7 mouse cellular contexts compared by ENCODE assay signal in genomic region chr1:167285320-167285355, GRCm38 (mm10). TPM values are rescaled to one million over a fixed set of nuclear protein-coding genes. Genes with fewer than 3 reads are reported as not detected.
A peak's percentile ranks its signal among the peaks of the same experiment; 100 is the strongest.
DNase-seq lines count a peak whose midpoint lies in the region; ATAC-seq and TF ChIP-seq lines count a peak whose summit lies in the region.

Gene Uck2, minus strand, starts transcription at chr1:167285320.

- peaks cover 43% of the 10 kb centered on the region for H3K79me3 ChIP-seq in C2C12 (ENCODE audit: low read depth)

- H3K27ac ChIP-seq in ES-Bruce4 (ENCODE audit: insufficient read depth, low read length) = peak within 1 kb of the TSS; percentile 68
- peak within 1 kb of the TSS; percentile 98 for H3K27ac ChIP-seq in forebrain, embryonic 12.5 days
- H3K27ac ChIP-seq in hindbrain, embryonic 10.5 days = peak within 1 kb of the TSS; percentile 99
- peak within 1 kb of the TSS; percentile 87 for H3K27ac ChIP-seq in liver, embryonic 12.5 days

- no peak for ATAC-seq in forebrain, embryonic 12.5 days (ENCODE audit: low FRiP score)
- ATAC-seq in liver, embryonic 12.5 days = no peak

- no peaks in the 10 kb centered on the region for H3K27me3 ChIP-seq in C2C12 (ENCODE audit: control insufficient read depth, insufficient read depth, insufficient read length)
- H3K27me3 ChIP-seq in ES-Bruce4 (ENCODE audit: control insufficient read depth, insufficient read depth, low read length, poor library complexity, severe bottlenecking) = no peaks in the 10 kb centered on the region
- no peaks in the 10 kb centered on the region for H3K27me3 ChIP-seq in forebrain, embryonic 12.5 days
- peaks cover 19% of the 10 kb centered on the region for H3K27me3 ChIP-seq in hindbrain, embryonic 10.5 days (ENCODE audit: insufficient read depth, poor library complexity, severe bottlenecking)
- H3K27me3 ChIP-seq in liver, embryonic 12.5 days (replicated peaks) = peaks cover 16% of the 10 kb centered on the region

- no peak for TF ChIP-seq POLR2A in ES-Bruce4 (IDR thresholded peaks at IDR 0.05; ENCODE audit: insufficient read depth, low read length)

- peaks cover 14% of the 10 kb centered on the region for H3K36me3 ChIP-seq in C2C12 (ENCODE audit: control insufficient read depth, insufficient read depth)
- no peaks in the 10 kb centered on the region for H3K36me3 ChIP-seq in ES-Bruce4 (ENCODE audit: control insufficient read depth, insufficient read depth, low read length, poor library complexity, severe bottlenecking)
- H3K36me3 ChIP-seq in forebrain, embryonic 12.5 days (replicated peaks) = no peaks in the 10 kb centered on the region
- H3K36me3 ChIP-seq in hindbrain, embryonic 10.5 days = peaks cover 5% of the 10 kb centered on the region; the same call in 1 of the 2 replicates
- H3K36me3 ChIP-seq in liver, embryonic 12.5 days = peaks cover 4% of the 10 kb centered on the region

- peaks cover 12% of the 10 kb centered on the region for H3K4me1 ChIP-seq in ES-Bruce4 (ENCODE audit: control insufficient read depth, insufficient read depth, low read length)
- peaks cover 46% of the 10 kb centered on the region for H3K4me1 ChIP-seq in forebrain, embryonic 12.5 days
- H3K4me1 ChIP-seq in hindbrain, embryonic 10.5 days (replicated peaks) = peaks cover 54% of the 10 kb centered on the region
- peaks cover 79% of the 10 kb centered on the region for H3K4me1 ChIP-seq in liver, embryonic 12.5 days

- H3K9me3 ChIP-seq in ES-Bruce4 (replicated peaks; ENCODE audit: control insufficient read depth, insufficient read depth, low read length, poor library complexity, severe bottlenecking) = no peaks in the 10 kb centered on the region
- no peaks in the 10 kb centered on the region for H3K9me3 ChIP-seq in forebrain, embryonic 12.5 days
- no peaks in the 10 kb centered on the region for H3K9me3 ChIP-seq in hindbrain, embryonic 10.5 days
- H3K9me3 ChIP-seq in liver, embryonic 12.5 days (replicated peaks) = no peaks in the 10 kb centered on the region

- H3K79me2 ChIP-seq in C2C12 (ENCODE audit: control insufficient read depth, insufficient read depth) = peaks cover 48% of the 10 kb centered on the region

- no peak for TF ChIP-seq EP300 in ES-Bruce4 (IDR thresholded peaks at IDR 0.05; ENCODE audit: insufficient read depth, low read depth, low read length)

- TF ChIP-seq CTCF in C2C12 (IDR thresholded peaks at IDR 0.05; ENCODE audit: control insufficient read depth, insufficient read depth, insufficient read length) = no peak
- no peak for TF ChIP-seq CTCF in ES-Bruce4 (IDR thresholded peaks at IDR 0.05; ENCODE audit: low read depth, low read length)

- WGBS in forebrain, embryonic 12.5 days = 0% methylated on average over 2 of the region's 2 CpGs
- WGBS in hindbrain, embryonic 10.5 days = 0% methylated on average over 2 of the region's 2 CpGs
- WGBS in liver, embryonic 12.5 days (ENCODE audit: insufficient replicate concordance) = 3% methylated on average over 2 of the region's 2 CpGs

- no peak for DNase-seq in hindbrain, embryonic 10.5 days (ENCODE audit: low spot score)
- no peak for DNase-seq in embryo, embryonic 11 days
- no peak for DNase-seq in frontal cortex, postnatal 36 days (ENCODE audit: low spot score in 2 of 2)

- H3K9ac ChIP-seq in ES-Bruce4 (ENCODE audit: low read depth, poor library complexity, severe bottlenecking) = peak within 1 kb of the TSS; percentile 99
- peak within 1 kb of the TSS; percentile 96 for H3K9ac ChIP-seq in forebrain, embryonic 12.5 days
- peak within 1 kb of the TSS; percentile 83 for H3K9ac ChIP-seq in liver, embryonic 12.5 days

- peak within 1 kb of the TSS; percentile 72 for H3ac ChIP-seq in C2C12 (ENCODE audit: control insufficient read depth, insufficient read length, low read depth)

- peak within 1 kb of the TSS; percentile 70 for H3K4me2 ChIP-seq in forebrain, embryonic 12.5 days
- peak within 1 kb of the TSS; percentile 86 for H3K4me2 ChIP-seq in liver, embryonic 12.5 days

- peak within 1 kb of the TSS; percentile 87 for H3K4me3 ChIP-seq in C2C12 (ENCODE audit: insufficient read depth, poor library complexity, severe bottlenecking)
- peak within 1 kb of the TSS; percentile 88 for H3K4me3 ChIP-seq in ES-Bruce4 (ENCODE audit: low read depth, low read length)
- H3K4me3 ChIP-seq in forebrain, embryonic 12.5 days (replicated peaks) = peak within 1 kb of the TSS; percentile 92
- peak within 1 kb of the TSS; percentile 82 for H3K4me3 ChIP-seq in hindbrain, embryonic 10.5 days
- H3K4me3 ChIP-seq in liver, embryonic 12.5 days = peak within 1 kb of the TSS; percentile 79

TF ChIP-seq in C2C12, 6 proteins besides CTCF, POLR2A, EP300 and RAD21:
- TF ChIP-seq CEBPB (IDR thresholded peaks at IDR 0.05; ENCODE audit: low read depth) (no peak), MAX (IDR thresholded peaks at IDR 0.05) (no peak), MYOD1 (IDR thresholded peaks at IDR 0.05; ENCODE audit: control insufficient read depth, insufficient read length, low read depth) (no peak), MYOG (IDR thresholded peaks at IDR 0.05; ENCODE audit: control insufficient read depth, extremely low read depth, insufficient read length) (no peak), FOSL1 (IDR thresholded peaks at IDR 0.05; ENCODE audit: insufficient read depth, low read length, poor library complexity, severe bottlenecking) (no peak), USF1 (IDR thresholded peaks at IDR 0.05; ENCODE audit: low read depth) (no peak)
TF ChIP-seq in C2C12: peak in this region for 0.

RNA-seq across cellular contexts. Expression of gene Uck2, which starts in this region (rescaled TPM):
- polyA plus RNA-seq in C2C12 (2012; fragmentation: generic; extraction: Trizol) = 104 TPM
- 255 and 287 TPM in 2 replicates for polyA plus RNA-seq in ES-Bruce4 (2011; ENCODE audit: insufficient read depth, insufficient read length, low read depth, missing spikeins)
- 119 and 123 TPM in 2 replicates for polyA plus RNA-seq in forebrain, embryonic 12.5 days (2016; fragmentation: Nextera tagmentation; extraction: Ambion mirVana)
- polyA plus RNA-seq in hindbrain, embryonic 10.5 days (2016; fragmentation: Nextera tagmentation; extraction: Ambion mirVana) = 113 and 125 TPM in 2 replicates
- 102 and 103 TPM in 2 replicates for polyA plus RNA-seq in liver, embryonic 12.5 days (2016; fragmentation: Nextera tagmentation; extraction: Ambion mirVana)
